Mouse (Mus musculus) megakaryocyte, embryonic 14.5 days (primary cell): ENCODE measurements at regions not wholly inside any gene's neighbourhood (a gene's known extent, or its start where the extent isn't known, plus 50 kb on each side); places are given as distances from the start of the nearest gene placed in this dataset.

Experiments used
- FLI1 ChIP-seq: IDR thresholded peaks from 2 replicates; pipeline ENCODE4 v1.6.1; 2012; ENCODE audit warnings: low read length, inconsistent platforms, mixed read lengths
- GATA1 ChIP-seq: IDR thresholded peaks from 3 replicates; pipeline ENCODE4 v1.6.1; 2012; ENCODE audit warnings: mixed read lengths, low read length, inconsistent platforms, borderline replicate concordance

DNA sequence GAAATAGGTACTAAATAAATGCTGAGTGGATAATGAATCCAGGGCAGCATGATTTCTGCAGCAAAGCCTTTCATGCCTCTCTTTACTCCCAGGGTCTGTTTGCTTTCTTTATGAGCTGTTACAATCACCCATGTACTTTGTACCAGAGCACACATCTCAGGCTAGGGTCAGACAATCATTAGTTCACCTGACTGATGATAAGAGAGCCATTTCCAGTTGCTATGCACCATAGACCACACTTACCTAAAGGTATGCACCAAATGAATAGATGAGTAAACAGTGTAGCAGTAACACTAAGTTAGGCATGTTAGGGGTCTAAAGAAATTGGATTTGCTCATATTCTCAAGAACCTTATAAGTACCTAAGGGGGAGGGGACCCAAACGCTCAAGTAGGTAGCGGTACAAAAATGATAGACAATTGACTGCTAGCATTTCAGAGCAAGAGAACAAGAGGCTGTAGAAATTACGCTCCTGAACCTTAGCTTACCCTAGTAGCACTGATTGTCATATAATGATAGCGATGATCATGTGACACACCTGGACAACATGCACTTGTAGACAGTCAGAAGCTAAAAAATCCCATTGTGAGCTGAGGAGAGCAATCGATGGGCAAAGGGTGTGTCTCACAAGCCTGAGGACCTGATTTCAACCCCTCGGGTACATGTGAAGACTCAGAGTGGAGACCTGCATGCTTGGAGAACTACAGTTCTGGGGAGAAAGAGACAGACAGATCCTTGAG, 58.1 kb upstream of the Tenm3 start:
- no peak for TF ChIP-seq GATA1
- TF ChIP-seq FLI1: no peak
